Mouse (Mus musculus): ENCODE measurements around the gene Knstrn.

DNA sequence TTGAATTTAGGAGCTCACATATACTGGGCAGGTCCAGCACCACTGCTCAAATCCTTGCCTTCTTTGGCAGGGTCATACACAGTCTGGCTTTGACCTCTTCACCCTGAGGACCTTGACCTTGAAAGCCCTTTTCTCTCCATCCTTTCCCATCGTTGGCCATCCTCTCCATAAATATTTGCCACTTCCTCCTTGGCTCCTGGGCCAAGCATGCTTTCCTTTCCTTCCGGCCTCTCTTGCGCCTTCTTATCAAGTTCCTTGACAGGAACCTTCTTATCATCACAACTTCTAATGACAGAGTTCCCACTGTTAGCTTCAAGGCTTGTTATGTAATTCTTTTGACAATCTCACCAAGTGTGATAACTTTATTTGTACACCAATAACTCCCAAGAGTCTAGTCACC, 8.7 kb upstream of the Knstrn start:
- TF ChIP-seq CTCF (IDR thresholded peaks at IDR 0.05; ENCODE audit: insufficient read depth, low read length), result no peak
- no peak for TF ChIP-seq POLR2A (IDR thresholded peaks at IDR 0.05; ENCODE audit: borderline replicate concordance, extremely low read depth, low read depth, low read length)
